Mouse (Mus musculus) liver, postnatal 0 days (tissue): Measurements from ENCODE around the gene Rsbn1. TPM values are rescaled to one million over a fixed set of nuclear protein-coding genes. Genes with fewer than 3 reads are reported as not detected.

ENCODE experiments used
- ATAC-seq: fragments of 200-750 bp; cut with Nextera tagmentation; 2 replicates; pipeline ENCODE4 v1.8.0; 2017; ENCODE audit warnings: mild to moderate bottlenecking, moderate library complexity
- DNase-seq: peaks from one replicate; pipeline ENCODE4 v3.0.0-alpha.2; 2016
- H3K27ac ChIP-seq: fragments of 300-500 bp; sonication (generic); 2 replicates; pipeline ENCODE4 v1.5.1; 2014; ENCODE audit warnings: antibody characterized with exemption, moderate library complexity, mild to moderate bottlenecking, low read depth
- H3K27me3 ChIP-seq: fragments of 300-500 bp; sonication (generic); 2 replicates; pipeline ENCODE4 v1.6.1; 2014; ENCODE audit warnings: low read length, control low read depth, mixed read lengths; ENCODE audit not compliant: insufficient read depth
- H3K36me3 ChIP-seq: fragments of 300-500 bp; sonication (generic); replicated peaks from 2 replicates; pipeline ENCODE4 v1.6.1; 2014; ENCODE audit warnings: mild to moderate bottlenecking, control low read depth, low read length, moderate library complexity, mixed read lengths; ENCODE audit not compliant: insufficient read depth
- H3K4me1 ChIP-seq: fragments of 300-500 bp; sonication (generic); 2 replicates; pipeline ENCODE4 v1.6.1; 2014; ENCODE audit warnings: antibody characterized with exemption, mild to moderate bottlenecking, control low read depth; ENCODE audit not compliant: insufficient read depth
- H3K4me2 ChIP-seq: fragments of 300-500 bp; sonication (generic); 2 replicates; pipeline ENCODE4 v1.6.1; 2014; ENCODE audit warnings: low read depth, mild to moderate bottlenecking, low read length, moderate library complexity, mixed read lengths
- H3K4me3 ChIP-seq: fragments of 300-500 bp; sonication (generic); 2 replicates; pipeline ENCODE4 v1.5.1; 2014; ENCODE audit warnings: low read depth, low read length
- H3K9ac ChIP-seq: fragments of 300-500 bp; sonication (generic); replicated peaks from 2 replicates; pipeline ENCODE4 v1.6.1; 2014; ENCODE audit warnings: mild to moderate bottlenecking, moderate library complexity
- H3K9me3 ChIP-seq: fragments of 300-500 bp; sonication (generic); 2 replicates; pipeline ENCODE4 v1.6.1; 2016; ENCODE audit warnings: mild to moderate bottlenecking, control low read depth, low read length, mixed read lengths
- CTCF ChIP-seq: sonication (generic); IDR thresholded peaks from 2 replicates; pipeline ENCODE4 v1.5.1; 2016; ENCODE audit warnings: antibody characterized with exemption, low read depth
- EP300 ChIP-seq: IDR thresholded peaks from 2 replicates; pipeline ENCODE4 v1.6.1; 2016; ENCODE audit warnings: antibody characterized with exemption, low read depth, mild to moderate bottlenecking
- WGBS: fragments of 180-500 bp; shearing (Covaris S2); extraction: QIAGEN DNeasy Blood & Tissue Kit; methylation state at CpG from one replicate; pipeline ENCODE4 v1.1.7; 2014; ENCODE audit not compliant: insufficient replicate concordance; 5-methylcytosine and 5-hydroxymethylcytosine counted together
- polyA plus RNA-seq: library from polyadenylated mRNA; unstranded; fragments of >200 nt; fragmentation: Nextera tagmentation; extraction: Ambion mirVana; gene quantifications from 2 replicates; pipeline ENCODE4 v1.2.1, GENCODE M21; 2015

The Rsbn1 gene
- polyA plus RNA-seq, 1 experiment from 2014 or later: 3.8 TPM

- no peaks in the 10 kb centered on the region for H3K9me3 ChIP-seq
- H3K4me3 ChIP-seq: peak within 1 kb of the TSS; percentile 99
- no peaks in the 10 kb centered on the region for H3K27me3 ChIP-seq
- peaks cover 13% of the 10 kb centered on the region for H3K36me3 ChIP-seq
- peak; percentile 91 for DNase-seq
- peaks cover 8% of the 10 kb centered on the region for H3K4me1 ChIP-seq
- TF ChIP-seq EP300: no peak
- no peak for TF ChIP-seq CTCF
- peak within 1 kb of the TSS; percentile 93 for H3K9ac ChIP-seq
- H3K27ac ChIP-seq: peak within 1 kb of the TSS; percentile 86
- under 1% methylated on average over 69 of the region's 70 CpGs for WGBS
- peak; percentile 97 for ATAC-seq
- peak within 1 kb of the TSS; percentile 87 for H3K4me2 ChIP-seq
These were observed 54.2 kb downstream of the Rsbn1 start, which contains the start of gene Phtf1 for GRCm38 (mm10) chr3:103967861-103968691. Phtf1 (plus strand) TSS chr3:103968110.

GRCm38 (mm10) chr3:103968701-103969100, 54.8 kb downstream of the Rsbn1 start:
- peak; percentile 40 for ATAC-seq

GRCm38 (mm10) chr3:103971157-103971556, 57.2 kb downstream of the Rsbn1 start:
- no peak overlapping the region for H3K27ac ChIP-seq
- no peak for DNase-seq
- WGBS: 92% methylated on average over 2 of the region's 2 CpGs
- H3K4me2 ChIP-seq: no peak overlapping the region
- TF ChIP-seq CTCF: no peak
- no peak for TF ChIP-seq EP300
- peaks cover 8% of the 10 kb centered on the region for H3K4me1 ChIP-seq
- no peak for ATAC-seq
- no peak overlapping the region for H3K4me3 ChIP-seq
- H3K27me3 ChIP-seq: no peaks in the 10 kb centered on the region
- no peak overlapping the region for H3K9ac ChIP-seq
- peaks cover 7% of the 10 kb centered on the region; the same call in 1 of the 2 replicates for H3K36me3 ChIP-seq
- H3K9me3 ChIP-seq: no peaks in the 10 kb centered on the region

More at GRCm38 (mm10) chr3:103968701-103969100, 54.8 kb downstream of the Rsbn1 start:
- Histone ChIP-seq H3K9me3 (no peaks in the 10 kb centered on the region), H3K4me2 (peak overlapping the region; percentile 87), H3K36me3 (peaks cover 9% of the 10 kb centered on the region), H3K4me3 (peak overlapping the region; percentile 99), H3K27ac (peak overlapping the region; percentile 86), H3K4me1 (peaks cover 8% of the 10 kb centered on the region), H3K9ac (peak overlapping the region; percentile 93), H3K27me3 (no peaks in the 10 kb centered on the region)
- no peak for TF ChIP-seq CTCF
- no peak for TF ChIP-seq EP300
- no peak for DNase-seq
- 1% methylated on average over 24 of the region's 24 CpGs for whole genome bisulfite sequencing

- H3K4me1 ChIP-seq: 0 out of 2 replicates have a peak, but pooled peaks cover 2% of the 10 kb centered on the region
- no peak for TF ChIP-seq CTCF
- no peak for TF ChIP-seq EP300
- H3K27ac ChIP-seq: no peak overlapping the region
- H3K4me2 ChIP-seq: no peak overlapping the region
- 55% methylated on average over 4 of the region's 4 CpGs for WGBS
- no peak for DNase-seq
- H3K9me3 ChIP-seq: no peaks in the 10 kb centered on the region
- no peak overlapping the region for H3K4me3 ChIP-seq
- no peak overlapping the region for H3K9ac ChIP-seq
- no peaks in the 10 kb centered on the region for H3K27me3 ChIP-seq
- H3K36me3 ChIP-seq: peaks cover 11% of the 10 kb centered on the region
- peak; percentile 40; the same call in 1 of the 2 replicates for ATAC-seq
These were observed 70.6 kb downstream of the Rsbn1 start for GRCm38 (mm10) chr3:103984556-103984955.

GRCm38 (mm10) chr3:103985194-103985593, 71.3 kb downstream of the Rsbn1 start:
- H3K36me3 ChIP-seq: peaks cover 11% of the 10 kb centered on the region
- DNase-seq (no peak), ATAC-seq (peak; percentile 31; the same call in 1 of the 2 replicates)
- 0 out of 2 replicates have a peak, but pooled peaks cover 2% of the 10 kb centered on the region for H3K4me1 ChIP-seq
- no peaks in the 10 kb centered on the region for H3K9me3 ChIP-seq
- no peak for TF ChIP-seq CTCF
- TF ChIP-seq EP300: no peak
- H3K27me3 ChIP-seq: no peaks in the 10 kb centered on the region
- H3K4me2 ChIP-seq: no peak overlapping the region
- H3K9ac ChIP-seq: no peak overlapping the region
- no peak overlapping the region for H3K4me3 ChIP-seq
- H3K27ac ChIP-seq: no peak overlapping the region
- WGBS: 58% methylated on average over 2 of the region's 2 CpGs

GRCm38 (mm10) chr3:103987831-103988432, 74.0 kb downstream of the Rsbn1 start:
- 68% methylated on average over 5 of the region's 5 CpGs for WGBS
- Histone ChIP-seq H3K36me3 (peaks cover 25% of the 10 kb centered on the region), H3K9ac (no peak overlapping the region), H3K27me3 (no peaks in the 10 kb centered on the region), H3K4me2 (no peak overlapping the region), H3K27ac (no peak overlapping the region), H3K9me3 (no peaks in the 10 kb centered on the region), H3K4me3 (no peak overlapping the region), H3K4me1 (0 out of 2 replicates have a peak, but pooled peaks cover 2% of the 10 kb centered on the region)
- DNase-seq (no peak), ATAC-seq (no peak)
- TF ChIP-seq CTCF (no peak), EP300 (no peak)
